Mouse (Mus musculus) ES-E14 (cell line): ENCODE results near the gene Pds5b. TPM values are rescaled to one million over a fixed set of nuclear protein-coding genes. Genes with fewer than 3 reads are reported as not detected.

ENCODE experiments used
- DNase-seq: peaks from one replicate; pipeline ENCODE4 v3.0.0-alpha.2; 2013; ENCODE audit warnings: low read depth, low spot score
- H3K27ac ChIP-seq: 2 replicates; pipeline ENCODE4 v1.5.1; 2012; ENCODE audit warnings: low read depth, mild to moderate bottlenecking, low read length, moderate library complexity, mixed read lengths; ENCODE audit not compliant: poor library complexity, insufficient read depth, severe bottlenecking
- H3K36me3 ChIP-seq: 2 replicates; pipeline ENCODE4 v1.6.1; 2012; ENCODE audit warnings: mild to moderate bottlenecking, low read length, moderate library complexity, mixed read lengths; ENCODE audit not compliant: control insufficient read depth, poor library complexity, insufficient read depth, severe bottlenecking
- H3K4me1 ChIP-seq, 2 experiments: fragments of 150-350 bp in 1 of 2; sonication (generic) in 1 of 2; 2 replicates each; pipeline ENCODE4 v1.6.1; 2012; ENCODE audit warnings: low read length in 2 of 2, mild to moderate bottlenecking in 1 of 2, mixed read lengths in 1 of 2; ENCODE audit not compliant: control insufficient read depth in 2 of 2, insufficient read depth in 2 of 2, poor library complexity in 1 of 2
- H3K4me3 ChIP-seq, 2 experiments: fragments of 150-350 bp in 1 of 2; sonication (generic) in 1 of 2; 2 replicates each; pipeline ENCODE4 v1.5.1; 2012; ENCODE audit warnings: low read length in 2 of 2, low read depth in 1 of 2, mild to moderate bottlenecking in 1 of 2, mixed read lengths in 1 of 2; ENCODE audit not compliant: insufficient read depth in 1 of 2, poor library complexity in 1 of 2, severe bottlenecking in 1 of 2
- H3K9ac ChIP-seq: 2 replicates; pipeline ENCODE4 v1.6.1; 2012; ENCODE audit warnings: low read depth, mild to moderate bottlenecking, low read length, mixed read lengths; ENCODE audit not compliant: poor library complexity, insufficient read depth, severe bottlenecking
- H3K9me3 ChIP-seq: fragments of 150-350 bp; sonication (generic); 2 replicates; pipeline ENCODE4 v1.6.1; 2012; ENCODE audit warnings: low read depth, mild to moderate bottlenecking, low read length; ENCODE audit not compliant: control insufficient read depth, insufficient read depth
- CHD2 ChIP-seq: IDR thresholded peaks from 2 replicates; pipeline ENCODE4 v1.6.1; 2014; ENCODE audit warnings: mild to moderate bottlenecking, low read depth, low read length, inconsistent platforms
- HCFC1 ChIP-seq: IDR thresholded peaks from 2 replicates; pipeline ENCODE4 v1.6.1; 2012; ENCODE audit warnings: low read length, inconsistent platforms, borderline replicate concordance; ENCODE audit not compliant: insufficient read depth
- MAFK ChIP-seq: IDR thresholded peaks from 2 replicates; pipeline ENCODE4 v1.6.1; 2014; ENCODE audit warnings: mild to moderate bottlenecking, low read depth, low read length, inconsistent platforms; ENCODE audit not compliant: insufficient read depth
- ZC3H11A ChIP-seq: IDR thresholded peaks from 2 replicates; pipeline ENCODE4 v1.6.1; 2012; ENCODE audit warnings: low read depth, mild to moderate bottlenecking, inconsistent platforms, low read length, borderline replicate concordance
- ZNF384 ChIP-seq: IDR thresholded peaks from 2 replicates; pipeline ENCODE4 v1.6.1; 2012; ENCODE audit warnings: low read depth, low read length, inconsistent platforms
- in situ Hi-C, 2 experiments: fragments of 600-800 bp; cut with MboI; formaldehyde crosslinking; loops; one replicate each; pipeline ENCODE4 v1.15.1; 2025; ENCODE audit warnings: low sequenced_read_pairs in 2 of 2, inconsistent platforms in 1 of 2; ENCODE audit not compliant: unreplicated experiment in 2 of 2
- total RNA-seq: library from RNA; depleted of rRNA; stranded (reverse); fragments of 300-350 nt; gene quantifications from 2 replicates; pipeline ENCODE4 v1.2.3, GENCODE M21; 2012

Gene Pds5b
- total RNA-seq, 1 experiment = 26.6 TPM

GRCm38 (mm10) chr5:150821152-150821551 lies 147.6 kb downstream of the Pds5b start:
- Histone ChIP-seq H3K36me3 (no peaks in the 10 kb centered on the region), H3K4me1 (peaks cover 11 to 17% of the 10 kb centered on the region in 2 experiments), H3K9ac (no peak overlapping the region), H3K9me3 (no peaks in the 10 kb centered on the region), H3K4me3 (no peak overlapping the region), H3K27ac (no peak overlapping the region)
- DNase-seq = no peak
- in situ Hi-C loops = no loop called here
- TF ChIP-seq ZNF384 (no peak), ZC3H11A (no peak), CHD2 (no peak), MAFK (no peak), HCFC1 (no peak)

- Histone ChIP-seq H3K27ac (0 out of 2 replicates have a peak overlapping the region, but pooled peaks have one; percentile 20), H3K9ac (no peak overlapping the region), H3K36me3 (no peaks in the 10 kb centered on the region), H3K4me3 (no peak overlapping the region), H3K9me3 (no peaks in the 10 kb centered on the region), H3K4me1 (peaks cover 9 to 15% of the 10 kb centered on the region in 2 experiments)
- in situ Hi-C loops = no loop called here
- TF ChIP-seq HCFC1 = no peak
- TF ChIP-seq ZC3H11A = no peak
- TF ChIP-seq ZNF384 = no peak
- no peak for TF ChIP-seq CHD2
- TF ChIP-seq MAFK = no peak
- no peak for DNase-seq
Observed at GRCm38 (mm10) chr5:150822781-150823180, 149.2 kb downstream of the Pds5b start.

- in situ Hi-C loops = no loop called here
- Histone ChIP-seq H3K36me3 (no peaks in the 10 kb centered on the region), H3K4me3 (no peak overlapping the region), H3K9me3 (no peaks in the 10 kb centered on the region), H3K9ac (no peak overlapping the region), H3K4me1 (peaks cover 9 to 15% of the 10 kb centered on the region in 2 experiments), H3K27ac (no peak overlapping the region)
- no peak for DNase-seq
- no peak for TF ChIP-seq ZC3H11A
- TF ChIP-seq ZNF384 = no peak
- no peak for TF ChIP-seq HCFC1
- no peak for TF ChIP-seq CHD2
- TF ChIP-seq MAFK = no peak
Observed at GRCm38 (mm10) chr5:150823361-150823760, 149.8 kb downstream of the Pds5b start.

GRCm38 (mm10) chr5:150829499-150829898 lies 156.0 kb downstream of the Pds5b start:
- no peak for TF ChIP-seq ZC3H11A
- TF ChIP-seq CHD2 = no peak
- no peak for TF ChIP-seq MAFK
- no peak for TF ChIP-seq ZNF384
- TF ChIP-seq HCFC1 = no peak
- Histone ChIP-seq H3K9me3 (no peaks in the 10 kb centered on the region), H3K4me3 (no peak overlapping the region), H3K9ac (no peak overlapping the region), H3K36me3 (no peaks in the 10 kb centered on the region), H3K27ac (no peak overlapping the region), H3K4me1 (no peaks in the 10 kb centered on the region)
- no peak for DNase-seq
- in situ Hi-C loops = no loop called here

GRCm38 (mm10) chr5:150830718-150831117 lies 157.2 kb downstream of the Pds5b start:
- H3K9ac ChIP-seq = no peak overlapping the region
- no peaks in the 10 kb centered on the region for H3K36me3 ChIP-seq
- no peak overlapping the region for H3K4me3 ChIP-seq
- no peak overlapping the region for H3K27ac ChIP-seq
- no peak for DNase-seq
- TF ChIP-seq CHD2 (no peak), ZC3H11A (no peak), MAFK (no peak)
- H3K9me3 ChIP-seq = no peaks in the 10 kb centered on the region
- no peaks in the 10 kb centered on the region for H3K4me1 ChIP-seq
- in situ Hi-C loops = no loop called here
